ENCODE assay signal across 12 mouse cellular contexts in genomic region chr6:30528800-30529199, GRCm38 (mm10). TPM values are rescaled to one million over a fixed set of nuclear protein-coding genes. Genes with fewer than 3 reads are reported as not detected.
DNase-seq lines count a peak whose midpoint lies in the region; ATAC-seq lines count a peak whose summit lies in the region.
"Had no signal": no experiment of that assay in that cellular context is flagged by ENCODE, and none has a peak within 500 bp of the region (broad histone marks: within the 10 kb centered on the region; RNA-seq: fewer than 3 reads in every experiment).

No protein-coding gene starts in this region.

- H3K4me1 ChIP-seq in heart, embryonic 10.5 days = peaks cover 57% of the 10 kb centered on the region
- H3K4me1 ChIP-seq in intestine, embryonic 15.5 days (replicated peaks) = peaks cover 17% of the 10 kb centered on the region; the same call in 1 of the 2 replicates

- 30% methylated on average over 6 of the region's 6 CpGs for WGBS in heart, embryonic 10.5 days
- 61% methylated on average over 6 of the region's 6 CpGs for WGBS in intestine, embryonic 15.5 days

- H3K36me3 ChIP-seq in heart, embryonic 10.5 days = no peaks in the 10 kb centered on the region
- H3K36me3 ChIP-seq in intestine, embryonic 15.5 days = no peaks in the 10 kb centered on the region
- H3K36me3 ChIP-seq: hindbrain, embryonic 15.5 days; limb, embryonic 15.5 days had no signal

- H3K9ac ChIP-seq in intestine, embryonic 15.5 days = no peak overlapping the region
- H3K9ac ChIP-seq: hindbrain, embryonic 15.5 days; limb, embryonic 15.5 days had no signal

- no peaks in the 10 kb centered on the region for H3K9me3 ChIP-seq in heart, embryonic 10.5 days
- H3K9me3 ChIP-seq in intestine, embryonic 15.5 days = no peaks in the 10 kb centered on the region
- H3K9me3 ChIP-seq: hindbrain, embryonic 15.5 days; limb, embryonic 15.5 days had no signal

- peak overlapping the region; percentile 92 for H3K27ac ChIP-seq in heart, embryonic 10.5 days
- 0 out of 2 replicates have a peak overlapping the region, but pooled peaks have one; percentile 4 for H3K27ac ChIP-seq in intestine, embryonic 15.5 days
- H3K27ac ChIP-seq: hindbrain, embryonic 15.5 days; limb, embryonic 15.5 days had no signal

- H3K27me3 ChIP-seq in heart, embryonic 10.5 days (ENCODE audit: insufficient read depth, poor library complexity, severe bottlenecking) = no peaks in the 10 kb centered on the region
- no peaks in the 10 kb centered on the region for H3K27me3 ChIP-seq in intestine, embryonic 15.5 days (replicated peaks)
- H3K27me3 ChIP-seq: hindbrain, embryonic 15.5 days; limb, embryonic 15.5 days had no signal

- no peak overlapping the region for H3K4me3 ChIP-seq in heart, embryonic 10.5 days
- no peak overlapping the region for H3K4me3 ChIP-seq in intestine, embryonic 15.5 days (replicated peaks)
- H3K4me3 ChIP-seq: hindbrain, embryonic 15.5 days; limb, embryonic 15.5 days had no signal

- DNase-seq in heart, embryonic 10.5 days (ENCODE audit: low spot score) = peak; percentile 87
- DNase-seq in heart, adult 9 months (ENCODE audit: low spot score in 2 of 2) = no peak
- peak; percentile 48 for DNase-seq in layer of hippocampus, adult 9-11 months
- no peak for DNase-seq in layer of hippocampus, adult 11-12 months (ENCODE audit: low spot score)
- DNase-seq in Muller cell, postnatal 12 days (ENCODE audit: inconsistent ontology term) = peak; percentile 22
- no peak for DNase-seq in cerebellum, postnatal 10 days
- no peak for DNase-seq in ovary, postnatal 36 days (ENCODE audit: low spot score)
- DNase-seq: B cell, adult 2 months; gastrocnemius, postnatal 10 days had no signal

- no peak for ATAC-seq in intestine, embryonic 15.5 days

- H3K4me2 ChIP-seq in intestine, embryonic 15.5 days (replicated peaks) = no peak overlapping the region
- H3K4me2 ChIP-seq: hindbrain, embryonic 15.5 days; limb, embryonic 15.5 days had no signal

RNA-seq across cellular contexts. Expression of gene Cpa2, which starts 12.6 kb away (rescaled TPM):
- 17.8 and 29.1 TPM in 2 replicates for polyA plus RNA-seq in heart, embryonic 10.5 days (2016; fragmentation: Nextera tagmentation; extraction: Ambion mirVana)
- polyA plus RNA-seq in intestine, embryonic 15.5 days (2015; fragmentation: Nextera tagmentation; extraction: Ambion mirVana) = 327 and 654 TPM in 2 replicates

RNA-seq across cellular contexts. Expression of gene Ssmem1, which starts 19.2 kb away (rescaled TPM):
- 0.16 TPM in 1 of 2 replicates, not detected in the other for polyA plus RNA-seq in heart, embryonic 10.5 days (2016; fragmentation: Nextera tagmentation; extraction: Ambion mirVana)
- polyA plus RNA-seq in intestine, embryonic 15.5 days (2015; fragmentation: Nextera tagmentation; extraction: Ambion mirVana) = not detected in 2 replicates

RNA-seq across cellular contexts. Expression of gene Tmem209, which starts 19.2 kb away (rescaled TPM):
- polyA plus RNA-seq in heart, embryonic 10.5 days (2016; fragmentation: Nextera tagmentation; extraction: Ambion mirVana) = 38.2 and 41.1 TPM in 2 replicates
- 31.5 and 33.6 TPM in 2 replicates for polyA plus RNA-seq in intestine, embryonic 15.5 days (2015; fragmentation: Nextera tagmentation; extraction: Ambion mirVana)

RNA-seq across cellular contexts. Expression of gene Cpa4, which starts 39.4 kb away (rescaled TPM):
- polyA plus RNA-seq in heart, embryonic 10.5 days (2016; fragmentation: Nextera tagmentation; extraction: Ambion mirVana) = 1.2 and 1.7 TPM in 2 replicates
- 0.59 and 0.77 TPM in 2 replicates for polyA plus RNA-seq in intestine, embryonic 15.5 days (2015; fragmentation: Nextera tagmentation; extraction: Ambion mirVana)

Comparison
In these comparisons a context has a peak if more than half of its experiments do, and no peak if none do; other contexts are left out.
1. DNase-seq: peak in heart, embryonic 10.5 days (single experiment), layer of hippocampus, adult 9-11 months (single experiment) and Muller cell, postnatal 12 days (single experiment); none in heart, adult 9 months (0 of 2), layer of hippocampus, adult 11-12 months (single experiment), cerebellum, postnatal 10 days (0 of 2) and ovary, postnatal 36 days (single experiment).
2. RNA of gene Cpa2, which starts 12.6 kb away (polyA plus RNA-seq): 327 to 654 TPM in intestine, embryonic 15.5 days; 17.8 to 29.1 TPM in heart, embryonic 10.5 days; every median in the first group is over 10 times any median in the second.